Mouse (Mus musculus) spleen, postnatal 14 days (tissue): ENCODE measurements around the gene Slc41a3.
"Not testable (repeated sequence)": the region's sequence is repeated elsewhere in the genome, so short reads cannot be mapped to it uniquely, and the experiment has no call there.

Experiments
- DNase-seq, 2 experiments: peaks; one replicate each; pipeline ENCODE4 v3.0.0; 2021 to 2022; ENCODE audit warnings: low spot score in 2 of 2

Gene Slc41a3

DNA sequence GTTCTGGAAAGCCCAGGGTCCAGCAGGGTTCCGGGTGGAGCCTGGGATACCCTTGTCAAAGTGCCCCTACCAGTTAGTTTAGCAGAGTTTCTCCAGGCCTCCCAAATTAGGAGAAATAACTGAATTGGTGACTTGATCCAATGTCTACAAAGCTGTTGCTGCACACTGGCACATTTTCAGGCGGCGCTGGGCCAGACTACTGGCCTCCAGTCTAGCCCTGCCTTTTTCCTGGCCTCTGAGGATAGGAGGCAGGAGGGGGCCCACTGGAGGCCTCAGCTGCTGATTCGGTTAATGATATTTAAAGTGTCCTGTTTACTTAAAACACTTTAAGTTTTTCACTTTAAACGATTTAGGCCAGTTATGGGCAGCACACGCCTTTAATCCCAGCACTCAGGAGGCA is 19.7 kb downstream of the Slc41a3 start:
- no peak for DNase-seq

DNA sequence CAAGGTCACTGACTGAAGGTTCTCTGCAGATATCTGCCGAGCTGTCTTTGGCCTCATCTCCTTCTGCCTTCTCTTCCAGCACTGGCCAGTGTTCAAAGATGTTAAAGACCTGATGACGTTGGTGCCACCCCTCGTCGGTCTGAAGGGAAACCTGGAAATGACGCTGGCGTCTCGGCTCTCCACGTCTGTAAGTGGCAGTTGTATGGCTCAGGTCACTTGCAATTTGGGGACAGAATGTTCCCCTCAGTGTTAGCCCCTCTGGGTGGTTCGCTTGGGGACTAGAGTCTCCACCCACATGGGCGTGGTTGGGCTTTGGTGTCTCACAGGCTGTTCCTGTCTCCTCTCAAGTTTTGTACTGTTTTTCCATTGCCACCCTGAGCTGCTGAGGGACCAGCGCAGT is 20.2 kb downstream of the Slc41a3 start:
- peak in 1 of 2 experiments; percentile 21 for DNase-seq

DNA sequence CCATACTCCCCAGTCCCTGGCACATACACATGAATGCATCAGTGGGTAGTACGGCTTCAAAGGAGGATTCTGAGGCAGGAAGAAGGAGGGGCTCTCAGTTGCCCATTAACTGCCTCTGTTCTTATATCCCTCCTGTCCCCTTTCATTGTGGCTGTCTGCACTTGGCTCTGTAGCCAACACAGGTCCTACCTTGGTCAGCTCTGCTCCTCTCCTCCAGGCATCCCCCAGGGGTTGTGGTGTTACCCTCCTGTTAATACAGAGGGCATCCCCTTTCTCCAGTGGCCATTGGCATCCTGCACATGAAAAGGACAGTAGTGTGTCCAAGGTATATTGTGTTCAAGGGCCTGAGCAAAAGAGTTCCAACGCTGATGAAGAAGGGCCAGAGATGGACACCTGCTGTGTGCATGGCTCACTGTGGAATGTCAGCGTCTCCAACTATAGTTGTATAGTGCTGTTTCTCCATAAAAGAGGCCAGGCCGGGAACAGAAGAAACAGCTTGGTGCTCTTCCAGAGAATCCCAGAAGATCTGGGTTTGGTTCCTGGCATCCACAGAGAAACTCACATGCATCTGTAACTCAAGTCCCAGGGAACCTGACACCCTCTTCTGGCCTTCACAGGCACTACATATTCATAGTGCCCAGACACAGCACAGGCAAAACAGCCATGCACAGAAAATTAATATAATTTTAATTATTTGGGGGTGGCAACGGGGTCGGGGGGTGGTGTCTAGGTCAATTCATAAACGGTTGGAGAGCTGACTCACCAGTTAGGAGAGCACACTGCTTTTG is 20.9 kb downstream of the Slc41a3 start:
- no peak for DNase-seq

DNA sequence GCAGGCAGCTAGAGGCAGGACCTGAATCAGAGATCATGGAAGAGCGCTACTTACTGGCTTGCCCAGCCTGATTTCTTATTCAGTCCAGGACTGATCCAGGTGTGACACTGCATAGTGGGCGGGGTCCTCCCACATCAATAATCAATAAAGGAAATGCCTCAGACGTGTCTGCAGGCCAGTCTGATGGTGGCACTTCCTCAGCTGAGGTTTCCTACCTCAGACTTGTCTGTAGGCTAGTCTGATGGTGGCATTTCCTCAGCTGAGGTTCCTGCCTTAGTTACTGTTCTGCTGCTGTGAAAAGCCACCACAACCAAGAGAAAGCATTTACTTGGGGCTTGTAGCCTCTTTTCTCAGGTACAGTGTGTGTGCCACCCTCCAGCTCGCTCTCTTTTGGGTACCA is 23.0 kb downstream of the Slc41a3 start:
- no peak for DNase-seq

GRCm38 (mm10) chr6:90629506-90629905 is 25.0 kb downstream of the Slc41a3 start:
- no peak for DNase-seq

GRCm38 (mm10) chr6:90630427-90630826 is 25.9 kb downstream of the Slc41a3 start:
- DNase-seq: no peak

GRCm38 (mm10) chr6:90632526-90632925 is 28.0 kb downstream of the Slc41a3 start:
- DNase-seq: not testable (repeated sequence)

DNA sequence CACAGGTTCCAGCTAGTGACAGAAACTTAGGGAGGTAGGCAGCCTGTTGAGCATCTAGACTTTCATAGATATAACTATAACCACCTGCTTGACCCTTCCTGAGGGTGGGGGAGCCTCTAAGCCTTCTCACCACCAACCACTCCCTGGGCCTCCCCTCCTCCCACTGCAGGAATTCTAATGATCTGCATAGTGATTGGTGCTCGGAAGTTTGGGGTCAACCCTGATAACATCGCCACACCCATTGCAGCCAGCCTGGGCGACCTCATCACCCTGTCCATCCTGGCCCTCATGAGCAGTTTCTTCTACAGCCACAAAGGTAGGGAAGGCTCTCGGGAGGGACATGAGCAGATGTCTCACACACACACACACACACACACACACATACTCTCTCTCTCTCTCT is 30.6 kb downstream of the Slc41a3 start:
- no peak for DNase-seq

DNA sequence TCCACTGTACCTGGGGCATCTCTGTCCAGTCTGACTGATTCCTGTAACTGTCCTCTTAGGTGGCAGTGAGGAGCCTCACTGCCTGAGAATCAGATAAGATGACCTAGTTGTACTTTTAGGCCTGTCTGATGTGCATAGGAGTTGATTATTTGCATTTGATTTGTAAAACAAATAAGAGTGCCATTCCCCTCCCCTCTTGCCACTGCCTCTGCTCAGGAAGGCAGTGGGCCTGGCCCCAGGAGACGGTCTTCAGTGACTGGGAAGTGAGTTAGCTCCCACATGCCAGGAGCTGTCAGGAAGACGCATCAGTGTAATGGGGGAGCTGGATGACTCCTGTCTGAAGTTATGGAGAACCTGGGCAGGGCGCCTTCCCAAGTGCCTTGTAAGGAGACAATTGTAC is 31.1 kb downstream of the Slc41a3 start:
- DNase-seq: no peak

DNA sequence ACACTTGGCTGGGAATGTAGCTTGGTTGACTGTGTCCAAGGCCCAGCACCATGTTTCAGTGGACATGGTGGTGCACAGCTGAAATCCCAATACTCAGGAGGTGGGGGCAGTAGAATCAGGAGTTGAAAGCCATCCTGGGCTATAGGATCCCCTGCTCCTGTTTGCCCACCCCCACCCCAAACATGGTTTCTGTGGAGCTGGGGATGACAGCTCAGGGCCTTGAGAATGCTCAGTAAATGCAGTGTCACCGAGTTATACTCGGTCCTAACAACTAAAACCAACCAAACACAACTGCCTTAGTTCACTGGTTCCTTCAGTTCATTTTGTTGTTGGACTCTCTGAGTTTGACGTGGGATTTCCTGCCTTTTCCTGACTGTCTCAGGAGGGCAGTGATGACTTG is 38.5 kb downstream of the Slc41a3 start:
- DNase-seq: no peak

- no peak for DNase-seq
These were observed 40.4 kb downstream of the Slc41a3 start for GRCm38 (mm10) chr6:90644965-90645364.

DNA sequence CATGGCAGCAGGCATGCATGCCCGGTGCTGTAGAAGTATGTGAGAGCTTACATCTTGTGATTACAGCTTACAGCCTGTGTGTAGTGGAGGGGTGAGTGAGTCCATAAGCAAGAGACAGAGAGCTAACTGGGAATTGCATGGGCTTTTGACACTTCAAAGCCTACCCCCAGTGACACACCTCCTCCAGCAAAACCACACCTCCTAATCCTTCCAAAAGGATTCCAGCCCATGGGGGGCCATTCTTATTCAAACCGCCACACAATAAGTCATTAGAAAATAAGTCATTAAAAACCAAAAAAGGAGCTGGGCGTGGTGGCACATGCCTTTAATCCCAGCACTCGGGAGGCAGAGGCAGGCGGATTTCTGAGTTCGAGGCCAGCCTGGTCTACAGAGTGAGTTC is 43.9 kb downstream of the Slc41a3 start:
- no peak for DNase-seq

- DNase-seq: no peak
These were observed 44.8 kb downstream of the Slc41a3 start for GRCm38 (mm10) chr6:90649279-90649678.

GRCm38 (mm10) chr6:90650634-90651033 is 46.1 kb downstream of the Slc41a3 start:
- DNase-seq: no peak

GRCm38 (mm10) chr6:90653736-90654135 is 49.2 kb downstream of the Slc41a3 start:
- peak in 1 of 2 experiments; percentile 42 for DNase-seq

GRCm38 (mm10) chr6:90656344-90656850 is 51.9 kb downstream of the Slc41a3 start:
- peak in 1 of 2 experiments; percentile 20 for DNase-seq

DNA sequence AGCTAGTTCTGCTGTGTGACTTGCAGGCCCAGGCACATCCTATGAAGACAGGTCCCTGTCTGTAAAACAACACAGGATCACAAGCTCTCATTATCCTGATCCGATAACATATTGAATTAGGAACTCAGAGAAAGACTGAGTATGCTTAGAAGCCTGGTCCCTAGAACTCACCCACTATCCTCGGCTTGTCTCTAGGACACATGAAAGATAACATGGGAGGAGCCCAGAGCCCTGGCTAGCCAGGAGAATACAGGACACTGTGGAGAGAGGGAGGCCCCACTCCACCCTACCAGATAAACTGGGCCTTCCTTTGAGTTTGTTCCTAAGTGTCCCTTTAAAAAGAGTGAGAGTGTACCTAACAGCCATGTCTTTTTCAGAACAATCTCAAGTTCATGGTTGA is 55.4 kb downstream of the Slc41a3 start:
- no peak for DNase-seq

DNA sequence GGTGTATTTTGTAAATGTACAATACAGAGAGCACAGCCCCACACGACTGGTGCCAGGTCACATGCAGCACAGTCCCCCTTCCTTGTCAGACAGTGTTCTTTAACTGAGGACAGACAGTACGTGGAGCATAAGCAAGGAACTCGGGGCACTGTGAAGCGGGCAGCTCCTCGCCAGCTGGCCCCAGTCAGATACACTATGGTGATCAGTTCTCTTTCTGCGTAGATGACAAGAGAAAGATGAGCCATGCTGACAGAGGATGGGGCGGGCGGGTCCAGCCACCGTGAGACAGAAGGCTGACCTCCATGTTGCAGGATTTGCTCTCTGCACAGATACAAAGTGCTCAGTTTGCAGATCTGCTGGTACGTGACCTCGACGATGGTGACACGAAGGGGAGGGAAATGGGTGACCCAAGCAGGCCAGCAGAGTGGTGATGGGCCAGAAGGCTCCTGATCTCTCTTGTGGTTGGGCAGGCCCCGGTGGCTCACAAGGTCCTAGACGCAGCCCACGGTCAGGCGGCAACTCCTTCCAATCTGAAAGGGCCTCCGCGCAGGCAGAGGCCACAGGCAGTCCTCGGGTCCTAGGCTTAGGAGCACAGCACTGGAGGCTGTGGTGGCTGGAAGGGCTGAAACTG is 56.0 kb downstream of the Slc41a3 start:
- DNase-seq: no peak

DNA sequence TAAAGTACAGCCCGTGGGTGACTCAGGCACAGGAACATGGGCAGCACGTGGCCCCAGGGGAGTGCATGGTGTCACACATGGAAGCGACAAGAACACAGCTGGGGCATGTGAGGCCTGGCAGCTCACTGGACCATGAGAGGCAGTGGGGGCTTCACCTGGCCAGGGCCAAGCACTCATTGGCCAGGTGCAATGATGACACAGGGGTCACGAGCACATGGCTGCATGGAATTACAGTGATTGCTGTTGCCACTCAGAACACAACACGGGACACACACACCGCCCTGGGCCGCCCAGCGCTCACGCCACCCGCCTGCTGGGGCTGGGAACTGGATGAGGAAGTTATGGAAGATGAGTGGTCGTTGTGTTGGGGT is 56.5 kb downstream of the Slc41a3 start:
- DNase-seq: peak in 1 of 2 experiments; percentile 25

- DNase-seq: no peak
These were observed 57.6 kb downstream of the Slc41a3 start for GRCm38 (mm10) chr6:90662148-90662547.

DNA sequence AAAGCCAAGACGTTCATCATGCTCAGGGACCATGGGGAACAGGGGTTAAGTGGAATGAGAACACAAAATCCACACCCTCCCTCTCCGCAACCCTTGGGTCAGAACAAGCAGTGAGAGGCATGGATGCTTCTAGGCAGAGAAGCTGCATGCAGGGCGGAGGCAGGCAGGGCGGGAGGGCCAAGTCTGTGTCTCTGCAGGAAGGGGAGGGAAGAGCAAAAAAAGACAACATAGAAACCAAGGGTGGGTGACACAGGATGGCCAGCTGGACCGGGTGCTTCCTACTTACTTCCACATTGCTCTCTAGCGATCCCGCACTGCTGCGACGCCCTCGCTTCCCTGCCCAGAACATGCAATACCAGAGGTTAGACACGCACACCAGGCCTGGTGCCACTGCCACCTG is 59.2 kb downstream of the Slc41a3 start:
- no peak for DNase-seq

DNA sequence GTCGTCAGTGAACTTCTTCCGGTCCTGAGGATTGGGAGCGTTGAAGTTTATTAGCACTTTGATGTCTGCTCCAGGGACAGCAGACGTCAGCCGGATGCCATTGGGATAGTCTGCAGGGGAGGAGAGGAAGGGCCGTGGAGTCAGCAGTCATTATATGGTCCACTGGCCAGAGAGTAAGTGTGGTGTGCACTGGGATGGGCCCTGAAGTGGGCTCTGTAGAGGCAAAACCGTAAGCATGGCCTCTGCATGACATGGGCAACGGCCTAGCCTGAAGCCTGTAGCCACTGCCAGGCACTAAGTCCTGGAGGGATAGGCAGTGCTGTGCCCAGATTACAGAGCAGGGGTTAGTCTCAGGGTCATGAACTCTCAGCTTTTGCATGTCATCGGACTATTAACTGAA is 64.2 kb downstream of the Slc41a3 start:
- DNase-seq: no peak

DNA sequence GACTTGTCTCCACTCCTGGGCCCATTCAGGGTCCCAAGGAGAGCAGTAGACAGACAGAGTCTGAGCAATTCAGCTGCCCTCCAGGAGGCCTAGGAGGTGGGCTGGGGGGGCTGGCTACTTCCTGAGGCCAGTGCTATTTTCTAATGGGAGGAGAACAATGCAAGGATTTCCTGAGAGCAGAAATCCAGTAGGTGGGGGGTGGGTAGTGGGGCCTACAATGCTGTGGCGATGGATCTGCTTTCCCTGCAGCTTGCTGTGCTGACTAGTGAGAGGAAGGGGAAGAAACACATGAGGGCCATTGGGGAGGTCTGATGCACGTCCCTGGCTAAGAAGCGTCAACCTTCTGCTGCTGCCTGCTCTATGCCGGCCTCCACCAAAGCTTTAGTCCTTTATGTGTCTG is 74.2 kb downstream of the Slc41a3 start:
- no peak for DNase-seq
